ENCODE assay signal across 13 mouse cellular contexts in genomic region chr17:36786483-36786886, GRCm38 (mm10). TPM values are rescaled to one million over a fixed set of nuclear protein-coding genes. Genes with fewer than 3 reads are reported as not detected.
DNase-seq lines count a peak whose midpoint lies in the region; ATAC-seq and TF ChIP-seq lines count a peak whose summit lies in the region.
"Not testable (repeated sequence)": the region's sequence is repeated elsewhere in the genome, so short reads cannot be mapped to it uniquely, and the experiment has no call there.
"Had no signal": no experiment of that assay in that cellular context is flagged by ENCODE, and none has a peak within 500 bp of the region (broad histone marks: within the 10 kb centered on the region; RNA-seq: fewer than 3 reads in every experiment).

No protein-coding gene starts in this region.

- H3K4me3 ChIP-seq in heart, adult 2 months; kidney, adult 2 months (ENCODE audit: insufficient read depth, low read depth, low read length); midbrain, embryonic 11.5 days (ENCODE audit: low read depth, low read length); stomach, postnatal 0 days (ENCODE audit: low read depth, low read length): not testable (repeated sequence)

- TF ChIP-seq POLR2A in heart, adult 2 months (IDR thresholded peaks at IDR 0.05; ENCODE audit: insufficient read depth, low read depth, low read length); kidney, adult 2 months (IDR thresholded peaks at IDR 0.05; ENCODE audit: low read depth, low read length): not testable (repeated sequence)

- H3K4me1 ChIP-seq in heart, adult 2 months (ENCODE audit: control insufficient read depth, insufficient read depth, low read length); kidney, adult 2 months (ENCODE audit: control insufficient read depth, insufficient read depth, low read length); midbrain, embryonic 11.5 days (ENCODE audit: control insufficient read depth, insufficient read depth, low read length); stomach, postnatal 0 days (replicated peaks; ENCODE audit: control insufficient read depth, insufficient read depth): not testable (repeated sequence)

- intact Hi-C loops in heart, adult 2 months (cut with DNase I): loop anchor here (5.0 kb wide), 1 partner anchor 479 kb away; no protein-coding TSS in a partner anchor
- intact Hi-C loops in left cerebral cortex, postnatal 25 days (cut with DNase I): loop anchor here (5.0 kb wide), 1 partner anchor 41 kb away; no protein-coding TSS in a partner anchor

- TF ChIP-seq EP300 in heart, adult 2 months (IDR thresholded peaks at IDR 0.05; ENCODE audit: insufficient read depth, low read depth, low read length); stomach, postnatal 0 days (optimal IDR thresholded peaks at IDR 0.05): not testable (repeated sequence)

- WGBS in heart, adult 2 months: 37% methylated on average over 1 of the region's 1 CpGs
- 45% methylated on average over 1 of the region's 1 CpGs for WGBS in kidney, adult 2 months
- WGBS in midbrain, embryonic 11.5 days: 48% methylated on average over 1 of the region's 1 CpGs
- WGBS in stomach, postnatal 0 days: 50% methylated on average over 1 of the region's 1 CpGs

- H3K4me2 ChIP-seq in midbrain, embryonic 11.5 days; stomach, postnatal 0 days (replicated peaks; ENCODE audit: low read depth): not testable (repeated sequence)

- H3K36me3 ChIP-seq in heart, adult 2 months (ENCODE audit: control insufficient read depth, insufficient read depth, low read length); kidney, adult 2 months (ENCODE audit: control insufficient read depth, insufficient read depth, low read length); midbrain, embryonic 11.5 days (ENCODE audit: control insufficient read depth, insufficient read depth, low read length); stomach, postnatal 0 days (ENCODE audit: control insufficient read depth, insufficient read depth, low read length): not testable (repeated sequence)

- TF ChIP-seq CTCF in heart, adult 2 months (IDR thresholded peaks at IDR 0.05): peak; percentile 93
- TF ChIP-seq CTCF in kidney, adult 2 months (conservative IDR thresholded peaks at IDR 0.05; ENCODE audit: insufficient read depth, insufficient read length, low read depth, low read length): peak; percentile 51
- TF ChIP-seq CTCF in stomach, postnatal 0 days (IDR thresholded peaks at IDR 0.05; ENCODE audit: low read depth): peak; percentile 78

- H3K9me3 ChIP-seq in midbrain, embryonic 11.5 days (ENCODE audit: control insufficient read depth, low read length); stomach, postnatal 0 days (ENCODE audit: control insufficient read depth, low read length): not testable (repeated sequence)

- not testable (repeated sequence) for H3K27ac ChIP-seq in heart, adult 2 months; kidney, adult 2 months (ENCODE audit: insufficient read depth, low read depth, low read length); midbrain, embryonic 11.5 days (ENCODE audit: low read depth, low read length); stomach, postnatal 0 days (replicated peaks)

- not testable (repeated sequence) for H3K79me2 ChIP-seq in heart, adult 2 months (replicated peaks; ENCODE audit: control insufficient read depth, insufficient read depth, low read length)

- H3K27me3 ChIP-seq in heart, adult 2 months (ENCODE audit: control insufficient read depth, insufficient read depth, low read length); kidney, adult 2 months (replicated peaks; ENCODE audit: control insufficient read depth, insufficient read depth, low read length); midbrain, embryonic 11.5 days (ENCODE audit: control insufficient read depth, insufficient read depth, low read length); stomach, postnatal 0 days (ENCODE audit: control insufficient read depth, insufficient read depth, low read length): not testable (repeated sequence)

- ATAC-seq in CD4-positive, CD25-positive, alpha-beta regulatory T cell, adult 4 months: peak; percentile 47
- ATAC-seq in midbrain, embryonic 11.5 days (ENCODE audit: low FRiP score): 0 out of 2 replicates have a peak, but pooled peaks have one; percentile 48
- not testable (repeated sequence) for ATAC-seq in stomach, postnatal 0 days (ENCODE audit: low FRiP score, low TSS enrichment)

- peak; percentile 25 for DNase-seq in adrenal gland, postnatal 14 days
- peak; percentile 24 for DNase-seq in embryo, embryonic 10 days (ENCODE audit: low spot score)
- peak; percentile 6 to 26 for DNase-seq in heart, adult 2 months
- DNase-seq in kidney, adult 2 months: peak; percentile 56
- peak; percentile 26 to 38 for DNase-seq in left cerebral cortex, postnatal 25 days (ENCODE audit: low spot score in 2 of 2)
- DNase-seq in midbrain, embryonic 11.5 days (ENCODE audit: low spot score, missing footprints): peak; percentile 82
- DNase-seq in stomach, postnatal 0 days (ENCODE audit: low spot score): peak; percentile 19

- not testable (repeated sequence) for H3K9ac ChIP-seq in heart, adult 2 months (ENCODE audit: low read depth, low read length); midbrain, embryonic 11.5 days (ENCODE audit: low read length); stomach, postnatal 0 days (ENCODE audit: low read length)

RNA-seq across cellular contexts. Expression of gene H2-M10.5, which starts 13.8 kb away (rescaled TPM):
- not detected for polyA plus RNA-seq in CD4-positive, CD25-positive, alpha-beta regulatory T cell, adult 4 months (2017; shearing (Covaris generic))
- not detected in 2 replicates for total RNA-seq in adrenal gland, postnatal 14 days (2021)
- total RNA-seq in heart, adult 2 months (2021): not detected
- polyA plus RNA-seq in heart, adult 2 months (2012; rRNA removed): not detected in 2 replicates
- polyA plus RNA-seq in kidney, adult 2 months (2012; rRNA removed): not detected in 2 replicates
- not detected for total RNA-seq in left cerebral cortex, postnatal 25 days (2021)
- polyA plus RNA-seq in midbrain, embryonic 11.5 days (2014; fragmentation: Nextera tagmentation; extraction: Ambion mirVana): not detected in 2 replicates
- polyA plus RNA-seq in stomach, postnatal 0 days (2015; fragmentation: Nextera tagmentation; extraction: Ambion mirVana): not detected in 2 replicates
- polyA plus RNA-seq: activated CD4-positive, CD25-positive, alpha-beta regulatory T cell, adult 4 months; forebrain, embryonic 12.5 days; heart, embryonic 16.5 days; liver, embryonic 12.5 days; testis, adult 2 months had no signal

RNA-seq across cellular contexts. Expression of gene H2-M10.6, which starts 25.5 kb away (rescaled TPM):
- not detected for polyA plus RNA-seq in CD4-positive, CD25-positive, alpha-beta regulatory T cell, adult 4 months (2017; shearing (Covaris generic))
- total RNA-seq in adrenal gland, postnatal 14 days (2021): not detected in 2 replicates
- not detected for total RNA-seq in heart, adult 2 months (2021)
- polyA plus RNA-seq in heart, adult 2 months (2012; rRNA removed): not detected in 2 replicates
- polyA plus RNA-seq in kidney, adult 2 months (2012; rRNA removed): not detected in 2 replicates
- total RNA-seq in left cerebral cortex, postnatal 25 days (2021): not detected
- polyA plus RNA-seq in midbrain, embryonic 11.5 days (2014; fragmentation: Nextera tagmentation; extraction: Ambion mirVana): not detected in 2 replicates
- polyA plus RNA-seq in stomach, postnatal 0 days (2015; fragmentation: Nextera tagmentation; extraction: Ambion mirVana): not detected in 2 replicates
- polyA plus RNA-seq: activated CD4-positive, CD25-positive, alpha-beta regulatory T cell, adult 4 months; forebrain, embryonic 12.5 days; heart, embryonic 16.5 days; liver, embryonic 12.5 days; testis, adult 2 months had no signal

RNA-seq across cellular contexts. Expression of gene Trim26, which starts 50.4 kb away (rescaled TPM):
- 10 to 100 TPM; 76.3 to 99.4 TPM for polyA plus RNA-seq in CD4-positive, CD25-positive, alpha-beta regulatory T cell, adult 4 months (2017; shearing (Covaris generic))
- total RNA-seq in adrenal gland, postnatal 14 days (2021): 45.3 and 55.8 TPM in 2 replicates
- total RNA-seq in heart, adult 2 months (2021): 10 to 100 TPM; 19.1 to 19.3 TPM
- 17.0 and 21.7 TPM in 2 replicates for polyA plus RNA-seq in heart, adult 2 months (2012; rRNA removed)
- 27.2 and 30.4 TPM in 2 replicates for polyA plus RNA-seq in kidney, adult 2 months (2012; rRNA removed)
- total RNA-seq in left cerebral cortex, postnatal 25 days (2021): 10 to 100 TPM; 21.0 to 23.1 TPM
- polyA plus RNA-seq in midbrain, embryonic 11.5 days (2014; fragmentation: Nextera tagmentation; extraction: Ambion mirVana): 32.4 and 35.0 TPM in 2 replicates
- 22.9 and 24.0 TPM in 2 replicates for polyA plus RNA-seq in stomach, postnatal 0 days (2015; fragmentation: Nextera tagmentation; extraction: Ambion mirVana)

Comparison
In these comparisons a context has a peak if more than half of its experiments do, and no peak if none do; other contexts are left out.
1. DNase-seq: peak in every context shown above with its lines; median percentile 82 in midbrain, embryonic 11.5 days; 56 in kidney, adult 2 months; 32 in left cerebral cortex, postnatal 25 days; 25 in adrenal gland, postnatal 14 days; 24 in embryo, embryonic 10 days; 19 in stomach, postnatal 0 days; 16 in heart, adult 2 months.